Mouse (Mus musculus) heart, adult 18-20 months (tissue): ENCODE results near the gene Runx1. TPM values are rescaled to one million over a fixed set of nuclear protein-coding genes. Genes with fewer than 3 reads are reported as not detected.

Experiments used
- DNase-seq, 2 experiments: peaks; one replicate each; pipeline ENCODE4 v3.0.0; 2021 to 2022; ENCODE audit warnings: mixed read lengths in 1 of 2
- total RNA-seq, 2 experiments: library from RNA; stranded (reverse); gene quantifications; 2 replicates each; pipeline ENCODE4 v1.2.3; 2021

The Runx1 gene
- total RNA-seq, 2 experiments from 2014 or later, result 1.5 to 2.9 TPM

DNA sequence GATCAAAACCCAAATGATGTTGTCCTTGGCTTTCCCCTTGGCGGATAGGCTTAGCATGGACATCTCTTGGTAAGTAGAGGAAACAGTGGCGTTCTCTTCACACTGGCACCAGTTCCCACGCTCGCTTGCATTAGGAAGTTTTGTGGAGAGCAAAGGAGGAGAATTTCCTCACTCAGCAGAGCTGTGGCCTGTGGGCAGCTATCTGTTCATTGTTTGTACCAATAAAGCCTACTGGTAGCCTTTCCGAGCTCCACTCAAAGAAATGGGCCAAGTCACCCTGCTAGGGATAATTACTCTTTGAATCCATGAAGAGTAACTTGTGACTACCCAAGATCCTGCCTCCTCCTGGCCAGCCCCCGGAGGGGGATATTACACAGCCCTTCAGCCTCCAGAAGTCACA, 734 bp upstream of the Runx1 start:
- DNase-seq, result no peak

DNA sequence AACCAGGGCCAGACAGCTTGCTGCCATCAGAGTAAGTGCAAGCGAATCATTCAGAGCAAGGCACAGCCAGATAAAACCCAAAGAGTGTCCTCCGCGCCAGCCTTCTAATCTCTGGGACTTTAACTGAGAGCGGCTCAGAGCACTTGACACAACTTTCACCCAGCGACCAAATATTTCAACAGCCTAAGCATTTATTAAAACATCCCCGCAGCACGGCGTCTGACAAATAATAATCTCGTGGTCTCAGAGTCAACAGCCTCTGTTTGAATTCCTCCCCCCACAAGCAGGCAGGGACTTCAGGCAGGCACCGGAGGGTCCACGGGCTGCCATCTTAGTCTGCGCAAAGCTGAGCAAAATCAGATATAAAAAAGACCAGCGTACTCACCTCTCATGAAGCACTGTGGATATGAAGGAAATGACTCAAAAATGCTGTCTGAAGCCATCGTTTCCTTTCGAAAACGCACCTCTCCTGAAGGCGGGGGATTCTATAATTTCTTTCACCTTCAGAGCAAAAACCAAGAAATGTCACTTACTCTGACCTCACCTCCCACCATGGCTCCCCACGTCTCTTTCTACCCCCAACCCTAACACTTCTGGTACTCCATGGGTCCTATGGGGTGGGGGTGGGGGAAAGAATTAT, 625 bp downstream of the Runx1 start:
- no peak for DNase-seq

DNA sequence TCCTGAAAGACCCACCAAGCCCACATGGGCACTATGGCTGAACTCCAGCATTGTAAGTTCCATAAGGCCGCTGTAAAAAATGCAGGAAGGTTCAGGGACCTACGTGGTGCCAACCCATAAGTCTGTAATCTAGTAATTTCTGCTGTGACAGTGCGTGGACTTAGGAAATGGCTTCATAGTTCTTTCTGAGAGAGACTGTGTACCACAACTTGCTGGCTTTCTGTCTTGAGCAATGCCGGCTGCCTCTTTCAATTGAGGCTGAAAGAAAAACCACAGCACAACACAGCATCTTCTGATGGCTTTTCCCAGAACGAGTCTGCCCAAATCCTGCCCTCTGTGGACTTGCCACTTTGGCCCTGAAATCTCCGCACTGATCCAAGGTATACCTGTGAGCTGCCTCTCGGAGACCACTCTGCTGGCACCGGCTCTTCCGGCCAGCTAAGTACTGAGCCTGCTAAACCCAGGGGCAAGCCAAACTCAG, 1.2 kb downstream of the Runx1 start:
- no peak for DNase-seq

DNA sequence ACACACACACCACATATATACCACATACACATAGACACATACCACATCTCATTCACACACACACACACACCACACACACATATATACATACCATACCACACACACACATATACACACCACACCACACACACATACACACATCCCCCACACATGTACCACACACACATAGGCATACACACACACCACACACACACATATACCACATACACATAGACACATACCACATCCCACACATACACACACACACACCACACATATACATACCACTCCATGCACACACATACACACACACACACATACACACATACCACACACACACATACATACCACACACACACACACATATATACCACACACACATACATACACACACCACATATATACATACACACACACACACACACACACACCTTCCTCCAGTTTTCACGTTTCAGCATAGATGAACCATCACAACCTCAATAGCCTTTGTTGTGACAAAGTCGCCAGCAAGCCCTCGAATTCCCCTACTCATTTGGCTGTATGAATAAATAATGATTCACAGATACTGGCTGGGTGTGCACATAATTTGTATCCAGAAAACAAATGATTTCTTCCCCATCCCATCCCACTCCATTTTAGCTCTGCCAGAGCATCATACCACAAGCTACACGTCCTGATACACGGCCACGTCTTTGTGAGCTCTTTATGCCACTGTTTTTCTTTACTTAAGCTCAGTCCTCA, 1.8 kb downstream of the Runx1 start:
- no peak for DNase-seq

DNA sequence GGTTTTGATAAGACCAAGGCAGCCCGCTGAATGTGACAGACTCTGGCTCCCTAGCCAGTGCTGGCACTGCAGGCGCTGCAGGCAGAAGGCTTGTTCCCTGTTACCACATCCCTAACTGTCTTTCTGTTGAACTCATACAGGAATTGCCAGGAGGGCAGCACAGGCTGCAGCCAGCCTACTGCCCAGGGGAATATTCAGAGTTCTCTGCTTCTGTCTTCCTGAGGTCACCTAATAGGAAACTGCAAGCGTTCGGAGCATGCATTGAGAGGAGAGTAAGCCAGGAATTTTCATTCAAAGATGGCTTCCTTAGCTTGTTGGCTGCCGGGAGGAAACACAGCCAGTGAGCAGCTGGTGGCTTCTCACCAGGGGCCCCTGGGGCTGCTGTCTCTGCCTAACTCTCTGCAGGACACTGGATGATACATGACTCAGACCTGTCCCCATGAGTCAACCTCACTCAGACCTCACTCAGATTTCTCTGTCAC, 2.5 kb downstream of the Runx1 start:
- DNase-seq, result no peak

DNA sequence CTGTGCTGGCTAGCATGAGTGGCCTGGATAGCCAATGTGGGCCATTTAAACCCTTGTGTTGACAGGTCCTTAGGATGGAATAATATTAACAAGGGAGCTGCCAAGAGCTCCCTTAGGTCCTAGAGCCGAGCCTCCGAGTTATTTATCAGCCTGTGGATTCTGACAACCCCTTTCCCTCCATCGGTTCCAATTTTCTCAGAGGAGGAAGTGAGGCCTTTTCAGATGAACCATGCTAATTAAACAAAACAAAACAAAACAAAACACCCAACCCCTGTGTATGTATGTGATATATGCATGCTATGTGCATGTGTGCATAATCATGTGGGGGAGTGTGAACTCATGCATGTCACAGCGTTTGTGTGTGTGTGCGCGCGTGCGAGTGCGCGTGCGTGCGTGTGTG, 3.3 kb downstream of the Runx1 start:
- DNase-seq, result no peak

DNA sequence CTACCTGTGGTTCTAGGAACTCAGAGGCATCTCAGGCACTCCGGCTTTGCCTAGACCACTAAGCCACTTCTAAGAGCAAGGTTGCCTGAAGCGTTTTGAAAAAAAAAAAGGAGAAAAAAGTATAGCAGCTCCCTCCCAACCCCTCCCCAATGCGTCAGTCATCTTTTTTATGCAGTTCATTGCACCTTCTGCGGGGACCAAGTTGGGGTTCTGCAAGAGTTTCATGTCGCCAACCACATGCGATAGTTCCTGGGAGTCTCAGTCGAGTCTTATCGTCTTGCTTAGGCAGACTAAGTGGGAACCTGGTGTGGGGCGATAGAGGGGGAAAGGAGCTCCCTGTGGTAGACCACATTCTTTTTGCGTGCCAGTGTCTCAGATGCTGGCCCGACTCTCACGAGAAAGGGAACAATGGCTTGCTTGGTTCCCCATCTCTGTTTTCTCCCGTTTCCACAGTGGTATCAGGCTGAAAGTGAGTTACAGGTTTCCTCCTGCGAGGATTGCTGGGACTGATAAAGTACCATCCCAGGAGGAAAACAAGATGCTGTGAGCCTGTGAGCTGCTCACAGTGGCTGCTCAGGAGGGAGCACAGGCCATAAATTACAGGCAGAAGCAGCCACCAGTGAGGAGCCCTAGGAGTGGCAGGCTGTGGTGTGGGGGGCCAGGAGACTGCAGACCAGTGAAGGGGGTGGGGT, 3.9 kb downstream of the Runx1 start:
- no peak for DNase-seq

DNA sequence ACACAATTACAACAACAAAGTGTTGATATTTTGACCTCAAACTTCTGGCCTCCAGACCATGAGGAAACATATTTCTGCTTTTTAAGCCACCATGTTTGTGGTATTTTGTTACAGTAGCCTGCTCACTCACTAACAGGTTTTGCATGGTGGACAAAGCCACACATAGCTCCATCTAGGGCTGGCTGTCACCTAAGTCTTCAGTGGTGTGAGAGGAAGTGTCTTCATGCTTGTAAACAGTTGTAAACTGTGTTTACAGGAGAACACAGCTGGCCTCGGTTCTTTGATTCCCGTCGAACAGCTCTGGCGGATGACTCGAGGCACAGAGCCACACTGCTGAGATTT, 4.4 kb downstream of the Runx1 start:
- DNase-seq, result no peak

DNA sequence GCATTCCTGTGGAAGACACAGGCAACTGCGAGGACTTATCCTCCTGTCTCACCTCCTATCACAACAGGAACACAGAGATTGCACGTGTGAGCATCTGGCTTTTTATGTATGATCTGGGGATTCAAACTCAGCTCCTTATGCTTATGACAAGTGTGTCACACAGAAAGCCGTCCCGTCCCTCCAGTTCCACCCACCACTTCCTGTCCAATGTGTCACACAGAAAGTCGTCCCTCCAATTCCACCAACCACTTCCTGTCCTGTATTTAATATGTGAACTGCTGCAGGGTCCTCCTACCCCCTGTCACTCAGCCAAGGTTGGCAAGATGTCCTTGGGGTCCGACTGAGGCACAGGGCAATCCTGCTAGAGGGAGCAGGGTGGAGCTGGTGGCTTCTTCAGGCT, 5.5 kb downstream of the Runx1 start:
- no peak for DNase-seq

DNA sequence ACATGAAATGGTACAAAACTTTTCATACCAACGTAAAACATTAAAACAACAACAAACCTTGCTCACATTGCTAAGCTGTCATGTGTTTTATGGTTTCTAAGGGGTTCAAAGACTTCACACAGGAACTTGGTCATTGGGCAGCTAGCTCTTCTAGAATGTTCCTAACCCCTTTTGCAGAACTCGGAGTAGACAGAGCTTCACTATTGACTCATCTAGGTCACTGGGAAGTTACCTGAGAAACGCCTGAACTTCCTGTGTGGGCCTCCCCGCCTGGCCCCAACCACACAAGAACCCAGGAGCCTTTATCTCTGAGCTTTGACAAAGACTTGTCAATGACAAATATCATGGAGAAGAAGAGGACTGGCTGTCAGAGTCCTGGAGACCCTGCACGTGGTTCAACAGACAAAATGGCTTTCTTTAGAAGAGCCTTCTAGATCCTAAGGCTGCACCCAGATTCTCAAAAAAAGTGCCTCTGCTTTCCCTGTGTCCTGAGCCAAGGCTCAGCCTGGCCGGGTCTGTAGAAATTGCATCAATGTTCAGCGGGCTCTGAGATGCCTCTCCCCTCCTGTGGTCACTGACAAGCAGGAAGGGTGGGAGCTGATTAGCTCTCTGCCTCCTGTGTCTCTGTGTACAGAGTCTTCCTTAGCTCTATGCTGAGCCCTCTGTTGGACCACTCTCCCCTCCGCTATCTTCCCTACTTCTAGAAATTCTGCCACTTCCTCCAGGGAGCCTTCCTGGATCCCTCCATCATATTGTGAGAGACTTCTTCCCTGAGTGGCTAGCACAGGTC, 7.3 kb downstream of the Runx1 start:
- no peak for DNase-seq

DNA sequence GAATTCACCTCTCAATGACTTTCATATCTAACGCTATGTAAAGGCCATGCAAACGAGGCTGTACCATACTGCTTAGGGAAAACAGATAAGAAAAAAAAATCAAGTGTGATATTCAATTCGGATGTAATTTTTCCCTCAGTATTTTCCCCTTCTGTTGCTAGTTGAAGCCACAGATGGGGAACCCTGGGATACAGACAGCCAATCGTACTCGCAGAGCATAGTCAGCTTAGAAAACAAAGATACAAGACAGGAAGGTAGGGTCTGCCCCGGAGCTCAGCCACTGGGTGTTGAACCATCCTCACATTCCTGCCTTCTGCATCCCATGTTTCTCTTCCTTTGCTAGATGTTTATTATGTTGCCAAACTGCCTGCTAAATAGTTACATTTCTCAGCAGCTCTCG, 9.9 kb downstream of the Runx1 start:
- DNase-seq, result no peak

DNA sequence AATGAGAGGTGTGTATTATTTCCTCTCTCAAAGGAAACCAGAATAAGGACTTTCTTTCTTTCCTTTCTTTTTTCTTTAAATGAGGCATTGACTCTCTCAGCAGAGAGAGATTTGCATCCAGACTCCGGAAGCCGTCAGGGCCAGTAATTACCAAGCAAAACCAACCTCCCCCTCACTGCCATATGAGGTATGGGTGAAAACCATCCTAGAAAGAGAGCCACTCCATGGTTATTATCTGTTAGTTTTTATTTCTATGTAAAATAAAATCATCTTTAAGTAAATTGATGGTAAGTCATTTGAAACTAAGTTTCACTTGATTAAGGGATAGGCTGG, 10.8 kb downstream of the Runx1 start:
- no peak for DNase-seq

DNA sequence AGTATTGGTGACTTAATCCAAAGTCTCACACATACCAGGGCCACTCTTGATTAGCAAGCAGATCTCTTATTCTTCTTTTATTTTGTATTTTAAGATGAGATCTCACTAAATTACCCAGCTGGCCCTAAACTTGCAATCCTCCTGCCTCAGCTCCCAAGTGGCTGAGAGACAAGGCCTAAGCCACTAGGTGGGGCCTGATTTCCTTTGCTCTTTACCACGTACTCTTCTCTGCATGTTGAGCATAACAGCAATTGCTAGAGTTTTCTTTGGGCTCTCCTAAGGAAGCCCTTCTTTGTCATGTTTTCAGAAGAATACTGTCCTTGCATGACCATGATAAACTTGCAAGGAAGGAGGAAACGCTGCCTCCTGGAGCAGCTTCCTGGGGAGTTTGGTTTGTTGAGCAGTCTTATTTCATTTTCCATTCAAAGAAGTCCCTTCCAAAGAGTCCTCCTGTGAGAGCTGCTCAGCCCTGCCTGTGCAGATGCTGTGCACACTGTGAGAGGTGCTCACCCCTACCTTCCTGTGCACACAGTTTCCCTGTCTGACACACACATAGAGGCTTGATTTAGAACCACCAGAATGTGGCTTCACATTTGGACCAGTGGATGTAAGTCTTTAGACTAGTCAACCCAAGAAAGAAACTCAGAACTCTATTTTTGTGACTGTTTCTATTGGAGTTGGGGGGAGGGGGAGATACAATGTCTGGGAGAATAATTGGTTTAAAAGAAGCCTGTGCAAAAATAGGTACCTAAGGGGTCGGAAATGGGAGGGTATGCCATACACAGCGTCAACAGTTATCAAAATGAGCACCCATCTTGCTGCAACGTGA, 11.4 kb downstream of the Runx1 start:
- no peak for DNase-seq

DNA sequence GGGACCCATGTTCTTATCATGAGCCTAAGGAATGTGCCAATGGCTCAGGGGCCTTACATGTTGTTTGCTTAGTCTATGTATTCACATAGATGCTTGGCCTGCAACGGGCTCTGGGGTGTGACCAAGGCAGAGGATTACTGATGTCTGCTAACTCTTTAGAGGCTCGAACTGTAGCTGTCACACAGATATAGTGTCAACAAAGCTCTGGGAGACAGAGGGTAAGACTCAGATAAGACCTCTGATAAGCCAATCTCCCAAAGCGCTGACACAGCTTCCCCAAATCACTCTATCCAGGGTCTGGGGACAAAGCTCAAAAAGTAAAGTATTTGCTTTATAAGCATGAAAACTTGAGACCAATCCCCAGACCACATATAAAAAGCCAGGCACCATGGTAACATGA, 13.5 kb downstream of the Runx1 start:
- DNase-seq, result no peak

DNA sequence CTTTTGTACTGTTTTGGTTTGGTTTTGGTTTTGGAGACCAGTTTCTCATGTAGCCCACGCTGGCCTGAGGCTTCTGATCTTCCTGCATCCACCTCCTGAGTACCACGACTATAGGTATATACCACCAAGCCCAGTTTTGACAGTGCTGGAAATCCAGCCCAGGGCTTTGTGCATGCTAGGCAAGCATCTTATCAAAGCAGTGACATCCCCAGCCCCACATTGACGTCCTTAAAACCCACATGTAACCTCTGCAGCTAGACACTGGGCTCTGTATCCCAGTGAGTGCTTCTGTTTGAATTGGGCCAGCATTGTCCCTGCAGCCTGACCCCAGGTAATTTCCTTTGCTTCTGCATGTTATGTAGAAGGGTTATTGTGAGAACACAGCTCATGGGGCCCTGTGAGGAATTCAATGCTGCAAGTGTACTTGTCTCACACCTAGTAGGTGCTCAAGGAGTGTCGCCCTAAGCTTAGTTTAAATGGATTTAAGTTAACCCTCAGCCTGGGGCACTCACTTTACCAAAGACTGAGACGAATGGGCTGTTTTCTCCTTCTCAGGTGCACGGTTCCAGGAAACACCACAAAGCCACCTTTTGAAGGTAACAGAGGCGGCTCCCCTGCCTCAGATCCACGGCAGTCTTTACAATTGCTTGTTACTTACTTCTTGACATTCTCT, 15.2 kb downstream of the Runx1 start:
- DNase-seq, result no peak

DNA sequence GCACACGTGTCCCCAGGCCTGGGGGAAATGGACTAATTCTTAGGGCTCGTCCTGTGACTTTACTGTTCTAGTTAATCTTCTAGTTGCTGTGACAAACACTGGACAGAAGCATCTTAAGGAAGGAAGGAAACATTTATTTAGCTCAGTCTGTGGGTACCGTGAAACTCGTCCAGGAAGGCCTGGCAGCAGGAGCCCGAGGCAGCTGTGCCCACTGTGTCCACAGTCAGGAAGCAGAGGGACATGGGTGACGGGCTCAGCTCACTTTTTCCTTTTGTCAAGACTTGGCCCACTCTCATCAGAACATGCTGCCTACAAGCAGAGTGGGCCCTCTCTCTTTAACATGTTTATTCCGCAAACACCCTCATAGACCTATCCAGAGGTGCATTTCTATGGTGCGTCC, 18.2 kb downstream of the Runx1 start:
- no peak for DNase-seq

DNA sequence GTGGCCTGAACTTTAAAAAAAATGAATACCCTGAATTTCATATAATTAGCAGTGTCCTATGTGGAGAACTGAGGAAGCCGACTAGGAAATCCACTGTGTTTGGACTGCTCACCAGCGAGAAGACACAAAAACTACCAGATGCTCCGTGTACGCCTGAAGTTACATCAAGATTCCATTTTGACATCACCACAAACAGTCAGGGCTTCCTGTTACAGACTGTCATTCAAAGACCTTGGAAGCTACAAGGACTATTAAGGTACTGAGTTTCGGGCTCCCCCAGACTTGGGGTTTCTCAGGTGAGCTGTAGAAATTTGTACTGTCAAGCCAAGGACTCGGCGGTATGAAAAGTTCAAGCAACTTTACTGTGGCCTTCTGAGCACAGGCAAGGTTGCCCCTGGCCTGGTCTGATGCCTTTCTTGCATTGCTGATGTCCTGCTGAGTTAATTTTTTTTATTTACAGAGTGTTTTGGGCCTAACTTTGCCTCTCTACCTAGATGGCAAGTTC, 22.8 kb downstream of the Runx1 start:
- DNase-seq, result no peak

DNA sequence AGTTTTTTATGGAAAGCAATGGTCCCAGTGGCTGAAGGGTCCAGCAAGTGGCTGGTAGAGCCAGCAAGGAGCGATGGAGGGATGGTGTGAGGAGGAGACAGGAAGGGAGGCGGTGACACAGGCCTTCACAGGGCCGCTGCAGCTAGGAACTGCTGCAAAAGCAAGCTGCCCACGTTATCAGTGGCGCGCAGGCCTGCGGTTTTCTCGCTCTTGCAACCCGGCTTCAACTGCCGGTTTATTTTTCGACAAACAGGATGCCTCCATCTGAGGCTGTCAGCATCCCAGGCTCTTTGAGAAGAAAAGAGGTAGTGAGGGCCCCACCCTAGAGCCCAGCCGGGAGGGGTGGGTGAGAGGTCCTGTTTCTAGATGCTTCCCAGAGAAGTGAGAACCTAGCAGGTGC, 24.4 kb downstream of the Runx1 start:
- peak in 1 of 2 experiments; percentile 62 for DNase-seq

DNA sequence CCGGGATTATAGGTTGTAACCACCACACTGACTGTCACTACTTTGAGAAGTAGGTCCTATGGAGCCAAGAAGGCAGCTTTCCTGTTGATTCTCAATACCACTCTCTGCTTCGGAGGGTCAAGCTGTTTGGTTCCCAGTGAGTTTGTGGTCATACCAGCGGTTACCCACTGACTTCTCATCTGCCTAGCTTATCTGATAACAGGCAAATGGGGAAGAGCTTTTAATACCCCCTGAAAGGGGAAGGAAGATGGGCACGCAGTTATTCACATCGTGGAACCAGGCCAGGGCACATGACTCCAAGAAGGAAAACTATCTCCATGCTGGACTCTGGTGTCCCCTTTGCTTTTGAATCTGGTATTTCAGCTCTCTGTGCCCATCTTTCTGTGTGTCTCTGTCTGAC, 25.1 kb downstream of the Runx1 start:
- DNase-seq, result peak; percentile 27 to 63

DNA sequence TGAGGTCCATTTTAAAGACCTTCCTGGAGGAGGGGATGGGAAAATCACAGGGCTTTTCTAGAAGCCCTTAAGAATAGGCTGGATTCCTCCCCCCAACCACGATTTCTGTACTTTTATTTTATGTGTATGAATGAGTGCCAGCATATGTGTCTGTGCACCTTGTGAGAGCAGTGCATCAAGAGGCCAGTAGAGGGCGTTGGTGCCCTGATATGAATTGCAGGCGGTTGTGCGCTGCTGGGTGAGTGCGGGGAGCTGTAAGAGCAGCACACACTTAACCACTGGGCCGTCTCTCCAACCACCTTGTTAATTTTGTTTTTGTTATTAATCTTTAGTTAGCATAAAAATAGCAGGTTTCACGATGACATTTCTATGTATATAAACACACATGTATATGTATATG, 26.0 kb downstream of the Runx1 start:
- no peak for DNase-seq

DNA sequence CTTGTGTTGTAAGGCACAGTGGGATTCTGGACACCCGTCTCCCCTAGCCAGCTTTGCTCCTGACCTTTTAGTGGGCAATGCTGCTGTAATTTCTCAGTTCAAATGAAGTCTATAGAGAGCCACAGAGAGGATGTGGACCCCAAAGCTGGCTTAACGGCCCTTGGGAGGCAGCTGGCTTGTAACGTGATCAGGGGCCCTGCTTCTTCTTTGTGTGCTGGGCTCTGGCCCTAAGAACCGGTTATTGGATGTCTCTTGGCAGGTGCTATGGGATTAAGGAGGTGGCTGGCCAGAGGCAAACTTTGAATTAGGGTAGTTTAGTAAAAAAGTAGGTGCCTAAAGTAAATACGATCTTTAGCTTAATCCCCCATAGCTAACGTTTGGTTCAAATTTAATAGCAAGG, 31.8 kb downstream of the Runx1 start:
- DNase-seq, result no peak
